Mouse (Mus musculus) heart, adult 2 months (tissue): ENCODE measurements at regions not wholly inside any gene's neighbourhood (a gene's known extent, or its start where the extent isn't known, plus 50 kb on each side); places are given as distances from the start of the nearest gene placed in this dataset.

ENCODE experiments used
- CTCF ChIP-seq: fragments of 200-600 bp; IDR thresholded peaks from 2 replicates; pipeline ENCODE4 v1.8.1; 2022; ENCODE audit warnings: antibody characterized with exemption, mild to moderate bottlenecking, moderate library complexity
- EP300 ChIP-seq: fragments of 200-500 bp; IDR thresholded peaks from 2 replicates; pipeline ENCODE4 v1.6.1; 2011; ENCODE audit warnings: low read depth, low read length, control low read depth; ENCODE audit not compliant: insufficient read depth
- POLR2A ChIP-seq: fragments of 200-500 bp; IDR thresholded peaks from 2 replicates; pipeline ENCODE4 v1.6.1; 2011; ENCODE audit warnings: mild to moderate bottlenecking, low read depth, low read length, control low read depth; ENCODE audit not compliant: insufficient read depth

- TF ChIP-seq CTCF (no peak), POLR2A (no peak), EP300 (no peak)
Observed at GRCm38 (mm10) chr8:10866696-10867395, 141.4 kb downstream of the Irs2 start.
